Mouse (Mus musculus): ENCODE measurements at regions not wholly inside any gene's neighbourhood (a gene's known extent, or its start where the extent isn't known, plus 50 kb on each side); places are given as distances from the start of the nearest gene placed in this dataset.

DNA sequence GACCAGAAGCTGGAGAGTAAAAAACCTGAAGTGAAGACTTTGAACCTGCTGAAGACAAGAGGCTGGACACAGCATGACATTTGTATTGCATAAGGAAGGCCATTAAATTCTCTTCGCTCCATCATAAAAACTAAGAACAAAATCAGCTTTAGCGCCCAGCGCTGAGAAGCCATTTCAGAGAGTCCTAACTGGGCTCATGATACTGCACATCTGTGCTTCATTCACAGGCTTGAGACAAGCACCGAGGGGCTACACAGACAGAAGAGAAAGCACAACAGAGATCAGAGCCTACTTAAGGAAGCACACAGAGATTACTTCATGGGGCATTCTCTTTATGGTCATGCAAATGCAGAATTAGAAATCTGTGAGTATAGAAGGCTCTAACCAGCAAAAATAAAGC, 338.2 kb upstream of the G2e3 start:
- DNase-seq: no peak

DNA sequence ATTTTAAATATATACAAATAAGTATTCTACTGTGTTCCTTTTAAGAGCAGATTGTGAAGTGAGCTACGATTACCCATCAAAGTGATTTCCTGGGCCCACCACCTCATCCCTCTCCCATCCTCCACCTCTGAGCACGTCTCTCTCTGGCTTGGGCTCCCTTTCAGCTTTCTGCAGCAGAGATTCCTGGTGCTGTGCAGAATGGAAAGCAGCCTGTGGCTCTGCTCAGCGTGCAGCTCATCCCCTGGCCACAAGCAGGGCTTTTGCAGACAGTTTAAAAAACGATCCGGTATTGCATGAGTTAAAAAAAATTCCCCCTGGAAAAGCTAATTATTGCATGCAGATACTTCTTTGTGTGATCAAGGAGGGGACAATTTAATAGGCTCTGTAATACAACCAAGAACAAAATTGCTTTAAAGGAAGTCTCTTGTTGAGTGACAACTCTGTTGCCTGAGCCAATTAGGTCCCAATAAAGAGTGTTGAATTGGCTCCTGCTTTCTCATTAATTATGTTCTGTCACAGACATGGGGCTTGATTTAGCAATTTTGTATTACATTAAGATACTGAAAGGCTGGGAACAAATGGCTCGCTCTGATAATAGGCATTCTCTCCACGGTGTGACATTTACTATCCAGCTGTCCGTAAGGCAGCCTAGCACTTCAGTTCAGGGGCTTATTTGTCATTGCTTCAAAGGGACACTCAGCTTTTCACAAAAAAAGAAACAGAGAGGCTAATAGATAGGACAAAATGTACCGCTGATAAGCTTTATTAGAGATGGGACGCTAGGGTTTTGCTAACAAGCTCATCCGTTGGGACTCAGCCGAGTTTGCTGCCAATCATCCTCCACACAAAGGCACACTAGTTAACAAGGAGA, 345.9 kb upstream of the G2e3 start:
- no peak for DNase-seq

DNA sequence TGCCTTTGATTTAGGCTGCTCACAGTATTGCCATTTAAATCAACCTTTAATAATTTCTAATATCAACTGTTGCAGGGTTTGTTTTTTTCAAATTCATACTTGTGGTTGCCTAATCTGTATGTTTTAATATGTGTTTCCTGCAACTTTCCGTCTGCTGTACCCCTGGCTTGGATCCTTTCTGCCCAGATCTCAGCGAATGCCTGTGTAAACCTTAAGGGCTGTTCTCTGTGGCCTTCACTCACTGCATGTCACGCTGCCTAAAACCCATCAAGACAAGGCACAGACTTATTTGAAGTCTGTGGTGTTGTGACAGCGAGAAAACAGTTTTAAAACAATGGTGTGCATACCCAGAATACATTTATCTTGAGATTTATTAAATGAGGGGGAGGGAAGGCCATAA, 346.8 kb upstream of the G2e3 start:
- DNase-seq: no peak

DNA sequence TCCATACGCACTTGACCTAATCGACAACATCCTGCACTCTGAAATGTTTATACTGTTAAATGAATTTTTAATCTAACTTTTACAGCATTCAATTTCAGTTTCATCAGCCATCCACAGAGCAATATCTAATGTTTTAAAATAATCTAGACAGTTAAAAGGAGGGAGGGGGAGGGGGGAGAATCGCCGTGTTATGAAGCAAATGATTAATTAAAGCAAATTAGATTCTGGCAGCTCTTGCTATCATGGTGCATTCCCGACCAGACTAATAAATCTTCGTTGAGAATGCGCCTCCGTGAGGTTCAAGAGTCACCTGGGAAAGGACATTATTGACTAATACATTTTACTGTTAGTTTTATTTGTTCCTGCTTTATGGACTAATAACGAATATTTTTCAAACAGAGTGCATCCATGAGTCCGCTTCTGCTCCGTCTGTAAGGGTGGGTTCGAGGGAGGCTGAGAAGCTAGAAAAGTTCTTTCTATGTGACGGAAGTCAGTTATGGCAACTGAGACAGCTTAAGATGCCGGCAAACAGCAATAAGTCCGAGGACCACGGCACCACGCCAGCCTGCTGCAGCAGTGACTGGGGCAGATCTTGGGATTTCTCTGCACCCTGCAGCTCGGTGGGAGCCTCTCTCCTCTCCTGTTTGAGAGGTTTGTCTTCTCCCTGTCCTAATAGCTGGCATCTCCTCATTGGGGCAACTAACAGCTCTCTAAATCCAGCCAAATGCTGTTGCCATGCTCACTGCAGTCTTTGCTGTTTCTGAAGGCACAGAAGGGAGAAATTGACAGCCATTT, 347.4 kb upstream of the G2e3 start:
- no peak for DNase-seq

DNA sequence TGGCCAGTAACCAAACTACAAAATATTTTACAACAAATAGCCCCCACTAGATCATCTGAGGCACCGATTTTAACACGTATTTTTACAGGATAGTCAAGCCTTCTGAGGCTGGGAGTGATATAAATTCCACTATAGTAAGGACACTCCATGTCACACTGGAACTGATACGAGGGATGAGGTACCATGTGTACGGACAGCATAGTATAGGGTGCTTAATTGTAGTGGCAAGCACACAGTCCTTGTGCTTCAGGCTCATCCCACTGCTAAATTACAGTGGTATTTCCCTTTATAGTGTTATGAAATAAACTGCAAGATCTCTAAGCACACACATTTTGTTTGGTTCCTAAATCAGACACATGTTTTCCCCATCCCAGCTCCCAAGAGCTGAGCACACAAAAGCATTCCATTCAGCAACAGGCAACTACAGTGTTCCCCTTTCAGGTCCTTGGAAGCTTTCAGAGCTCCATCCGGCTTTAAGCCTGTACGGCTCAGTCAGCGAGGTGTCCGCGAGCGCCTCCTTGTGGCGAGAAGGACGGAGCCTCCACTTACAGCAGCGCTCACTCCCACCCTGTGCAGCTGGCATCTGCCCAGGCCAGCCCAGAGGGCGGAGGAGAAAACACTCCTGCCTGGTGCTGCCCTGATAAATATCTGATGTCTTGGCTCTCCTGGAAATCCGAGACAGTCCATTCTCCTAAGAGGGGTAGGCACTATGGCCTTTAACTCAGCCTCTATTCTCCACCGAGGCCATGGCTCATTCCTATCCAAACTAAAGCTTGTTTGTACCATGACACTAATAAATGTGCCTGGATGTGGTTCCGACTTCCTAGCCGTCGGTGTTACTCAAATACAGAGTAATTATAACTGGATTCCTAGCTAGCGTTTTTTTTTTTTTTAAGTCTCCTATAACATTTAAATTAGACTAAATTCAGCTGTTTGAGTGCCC, 348.3 kb upstream of the G2e3 start:
- DNase-seq: peak in 1 of 2 experiments; percentile 1

DNA sequence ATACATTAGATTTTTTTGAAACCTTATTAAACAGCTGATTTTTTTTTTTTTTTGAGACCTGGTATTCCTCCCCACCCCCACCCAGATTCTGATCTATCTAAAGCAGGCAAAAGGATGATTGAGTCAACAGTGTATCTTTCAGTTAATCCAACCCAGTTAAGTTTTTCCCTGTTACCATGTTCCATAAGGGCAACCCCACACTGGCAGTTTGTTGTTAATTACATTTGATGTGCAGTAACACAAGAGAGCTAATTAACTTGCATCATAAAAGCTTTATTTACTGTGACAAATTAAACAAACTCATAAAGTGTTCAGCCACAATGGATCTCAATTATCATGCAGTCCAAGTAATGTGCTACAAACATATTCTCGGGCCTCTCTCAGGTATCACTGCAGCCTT, 346.8 kb upstream of the Prkd1 start:
- no peak for DNase-seq

DNA sequence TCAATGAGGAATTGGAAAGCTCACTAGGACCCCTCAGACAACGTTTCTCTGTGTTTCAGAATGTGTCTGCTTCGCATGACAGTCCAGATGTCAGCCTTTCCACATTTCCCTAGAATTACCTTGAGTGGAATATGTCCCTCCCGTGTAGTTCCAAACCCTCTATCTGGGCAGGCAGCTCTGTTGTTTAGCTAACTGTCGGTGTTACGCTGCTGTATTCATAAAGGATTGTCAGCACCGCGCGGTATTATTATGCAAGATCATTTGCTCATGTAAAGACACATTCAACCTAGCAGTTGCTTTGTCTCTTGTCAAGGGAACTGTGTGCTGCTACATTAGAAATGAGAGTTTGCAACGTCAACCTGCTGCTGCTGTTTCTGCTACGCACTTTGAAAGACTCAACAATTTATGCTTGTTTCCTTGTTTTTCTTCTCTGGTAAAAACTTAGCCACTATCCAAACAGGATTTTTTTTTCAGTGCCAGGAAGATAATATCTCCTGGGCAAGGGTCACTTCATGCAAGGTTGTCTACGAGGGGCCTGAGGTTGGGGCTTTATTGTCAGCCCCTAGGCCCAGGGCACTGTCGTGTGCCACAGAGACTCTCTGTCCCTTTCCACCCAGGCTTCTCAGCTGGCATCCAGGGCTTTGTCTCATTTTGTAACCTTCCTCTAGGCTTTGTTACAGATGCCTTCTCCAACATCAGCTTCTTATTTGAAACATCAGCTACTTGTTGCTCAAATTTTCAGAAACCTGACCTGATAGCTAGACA, 340.8 kb upstream of the Prkd1 start:
- DNase-seq: no peak

DNA sequence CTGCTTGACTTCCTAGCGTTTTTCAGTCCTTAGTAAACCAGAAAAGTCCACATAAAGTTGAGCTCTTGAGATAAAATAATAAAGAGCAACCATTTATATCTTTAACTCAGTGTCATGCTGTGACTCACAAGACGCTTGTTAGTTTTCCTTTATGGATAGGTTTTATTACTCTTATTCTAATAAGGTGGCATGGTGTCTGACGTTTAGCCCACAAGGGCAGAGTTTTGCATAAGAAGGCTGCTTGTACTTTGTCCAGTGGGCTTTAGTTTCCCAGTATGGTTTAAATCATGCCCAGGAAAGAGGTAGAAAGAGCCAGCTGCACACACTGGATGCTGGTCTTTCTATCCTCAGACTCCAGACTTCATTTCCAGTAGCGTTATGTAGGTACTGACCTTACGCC, 332.4 kb upstream of the Prkd1 start:
- no peak for DNase-seq

DNA sequence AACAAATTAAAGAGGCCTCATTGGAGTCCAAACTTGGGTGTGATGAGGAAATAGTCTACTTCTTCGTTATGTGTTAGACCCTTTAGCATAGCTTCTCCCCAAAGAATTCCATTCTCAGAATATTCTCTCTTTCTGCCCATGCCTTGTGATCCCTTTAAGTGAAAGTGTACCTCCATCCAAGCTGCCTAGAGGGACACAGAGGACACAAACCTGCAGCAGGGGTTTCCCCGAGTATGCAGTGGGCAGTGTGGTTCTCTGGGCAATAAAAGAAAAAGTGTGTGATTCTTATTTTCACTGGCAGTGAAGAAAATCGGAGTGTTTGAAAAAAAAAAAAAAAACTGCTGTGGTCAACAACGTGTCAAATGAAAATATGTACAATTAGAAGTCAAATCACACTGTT, 331.9 kb upstream of the Prkd1 start:
- DNase-seq: no peak

DNA sequence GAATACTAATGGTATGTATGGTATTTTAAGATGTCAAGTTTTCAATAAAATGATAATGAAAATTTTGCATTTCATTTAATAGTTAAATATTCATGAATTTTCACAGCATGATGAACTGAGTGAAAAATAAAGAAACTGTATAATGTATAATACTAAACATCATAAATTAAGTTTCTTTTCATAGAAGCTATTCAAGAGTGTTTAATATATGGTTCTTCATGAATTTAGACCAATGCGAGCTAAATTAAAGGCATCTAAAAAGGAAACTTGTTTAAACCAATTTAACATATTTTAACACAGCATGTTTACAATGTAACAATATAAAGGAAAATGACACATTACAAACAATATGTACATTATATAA, 321.8 kb upstream of the Prkd1 start:
- DNase-seq: no peak

DNA sequence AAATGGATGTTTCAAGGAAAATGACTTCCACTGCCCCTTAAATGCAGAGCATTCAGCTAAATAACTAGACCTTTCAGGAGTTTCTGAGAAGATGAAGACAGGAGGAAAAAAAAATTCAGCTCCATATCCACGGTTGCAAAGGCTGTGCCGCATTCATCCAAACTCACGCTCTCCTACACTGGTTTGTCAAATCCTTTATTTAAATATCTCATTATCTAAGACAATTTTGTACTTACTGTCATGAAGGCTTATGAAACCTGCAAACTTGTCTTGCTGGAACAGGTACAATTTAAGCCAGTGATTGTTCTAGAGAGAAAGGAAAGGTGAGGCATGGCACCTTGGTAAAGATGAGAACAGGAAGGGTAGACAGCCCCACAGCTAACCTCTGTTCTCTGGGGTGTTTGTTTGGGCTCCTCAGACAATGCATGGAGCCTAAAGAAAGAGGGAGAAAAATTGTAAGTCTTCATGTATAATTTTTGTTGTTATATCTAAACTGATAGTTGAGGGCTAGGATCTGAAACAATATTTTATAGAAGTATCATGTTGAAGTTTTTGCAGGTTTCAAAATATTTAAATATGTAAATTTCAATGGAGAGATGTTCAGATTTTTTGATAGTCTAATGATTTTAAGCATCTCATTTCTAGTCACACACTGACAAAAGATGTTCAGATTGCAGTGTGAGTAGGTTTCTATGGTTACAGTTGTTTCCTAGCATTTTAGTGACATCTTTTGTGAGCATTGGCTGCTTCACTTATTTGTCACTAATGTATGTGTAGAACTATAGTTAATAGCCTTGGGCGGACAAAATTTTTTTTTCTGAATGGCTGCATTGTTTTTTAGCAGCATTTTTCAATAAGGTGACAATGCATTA, 321.2 kb upstream of the Prkd1 start:
- no peak for DNase-seq

DNA sequence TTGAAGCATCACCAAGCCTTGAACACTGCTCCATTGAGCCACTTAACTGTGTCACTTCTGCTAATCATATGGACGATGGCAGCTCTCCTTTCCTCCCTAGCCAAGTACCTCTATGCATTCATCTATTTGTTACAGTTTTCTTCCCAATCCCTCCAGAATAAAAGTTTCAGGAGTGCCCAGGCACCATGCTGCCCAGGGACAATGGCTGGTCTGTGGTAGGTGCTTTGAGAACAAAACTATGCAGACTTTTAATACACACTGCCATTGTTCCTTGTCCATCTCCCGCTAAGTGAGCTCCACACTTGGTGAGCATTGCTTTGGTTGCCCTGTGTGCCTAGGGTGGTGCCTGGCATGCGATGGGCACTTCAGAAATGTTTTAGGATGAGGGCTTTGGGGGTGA, 320.5 kb upstream of the Prkd1 start:
- no peak for DNase-seq

DNA sequence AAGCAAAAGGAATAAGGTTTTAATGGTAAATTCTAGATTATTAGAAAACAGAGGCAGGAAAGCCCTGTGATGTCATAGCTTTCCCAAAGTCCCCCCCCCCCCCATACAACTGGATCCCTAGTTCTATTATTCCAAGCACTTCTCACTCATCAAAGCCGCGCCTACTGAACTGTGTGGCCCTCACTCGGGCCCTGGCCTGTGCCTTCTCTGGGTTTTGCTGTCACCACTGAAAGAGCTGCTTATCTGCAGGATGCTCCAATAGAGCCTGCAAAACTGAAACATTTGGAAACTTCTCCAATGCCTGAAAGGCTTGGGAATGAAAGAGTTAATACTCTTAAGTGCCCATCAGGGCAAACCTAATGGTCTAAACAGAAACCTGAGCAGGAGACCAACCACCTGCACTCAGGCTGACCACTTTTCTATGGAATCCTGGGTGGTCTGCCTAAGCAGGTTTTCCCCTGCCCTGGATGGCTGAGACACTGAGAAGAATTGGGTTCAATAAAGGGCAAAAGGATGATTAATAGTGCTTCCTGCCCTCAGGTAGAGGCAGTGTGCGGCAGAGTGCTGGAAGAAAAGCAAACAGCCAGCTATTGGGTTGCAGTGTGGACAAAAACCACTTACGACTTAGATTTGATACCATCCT, 318.4 kb upstream of the Prkd1 start:
- DNase-seq: no peak

DNA sequence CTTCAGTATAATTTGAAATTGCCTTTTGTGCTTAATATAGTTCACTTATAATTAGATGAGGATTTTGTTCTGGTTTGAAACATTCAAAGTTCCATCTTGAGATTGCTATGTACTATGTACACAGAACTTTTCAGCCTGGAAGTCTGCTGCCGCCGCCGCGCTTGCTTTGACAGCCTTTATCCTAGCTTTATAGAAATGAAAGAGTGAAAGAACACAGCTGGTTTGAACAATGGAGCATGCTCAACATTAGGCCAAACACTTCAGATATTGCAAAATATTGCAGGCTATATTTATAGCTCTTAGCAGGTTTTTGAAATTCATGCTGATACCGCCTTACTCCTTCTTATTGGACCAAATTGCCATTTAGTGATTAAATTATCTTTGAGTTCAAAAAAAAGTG, 305.1 kb upstream of the Prkd1 start:
- DNase-seq: no peak

DNA sequence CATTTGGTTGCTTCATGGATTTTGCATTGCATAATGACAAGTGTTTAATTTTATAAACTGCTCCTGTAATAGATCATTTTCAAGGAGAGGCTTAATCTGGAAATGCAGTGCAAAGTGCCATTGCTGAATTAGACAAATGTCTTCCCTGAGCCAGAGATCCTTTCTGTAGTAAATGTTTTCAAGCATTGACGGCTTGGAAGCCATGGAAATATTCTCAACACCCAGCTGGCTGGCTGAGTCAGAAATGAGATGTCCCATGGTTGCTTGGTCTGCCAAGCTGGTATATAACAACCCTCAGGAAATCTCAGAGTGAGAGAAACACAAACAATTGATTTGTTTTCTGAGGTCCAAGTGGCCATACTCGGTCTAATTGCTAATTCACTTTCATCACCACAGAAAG, 298.1 kb upstream of the Prkd1 start:
- DNase-seq: no peak

DNA sequence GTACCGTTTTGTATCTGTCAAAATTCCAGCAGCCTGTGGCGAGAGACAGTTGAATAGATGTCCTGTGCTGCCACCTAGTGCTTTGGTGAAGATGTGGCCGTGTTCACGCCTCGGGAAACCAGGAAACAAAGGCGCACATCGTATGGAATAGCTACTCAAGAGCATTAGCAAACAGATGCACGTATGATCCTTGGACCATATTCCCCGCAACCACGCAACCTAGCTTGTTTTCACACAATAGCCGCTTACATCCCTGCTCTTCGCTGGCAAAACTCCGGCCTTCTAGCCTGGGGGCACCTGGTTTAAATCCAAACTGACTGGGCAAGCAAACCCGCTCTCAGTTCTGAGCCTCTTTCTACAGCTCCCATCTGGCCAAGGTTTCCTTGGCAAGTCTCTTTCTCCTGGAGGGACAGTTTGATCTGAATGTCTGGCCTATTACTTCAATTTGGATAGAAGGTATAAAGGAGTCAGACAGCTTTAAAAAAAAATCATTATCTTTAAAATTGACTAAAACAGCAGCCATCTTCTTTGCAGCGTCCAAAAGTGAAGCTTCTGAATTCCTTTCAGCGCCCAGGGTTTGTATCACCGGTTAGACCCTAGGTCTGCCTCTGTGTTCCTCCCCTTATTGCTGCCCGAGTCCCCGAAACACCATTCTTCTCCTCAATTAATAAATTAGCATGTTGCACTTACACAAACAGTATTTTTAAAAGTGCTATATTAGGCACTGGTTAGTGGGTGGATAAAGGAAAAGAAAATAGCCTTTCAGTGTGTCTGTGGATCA, 295.0 kb upstream of the Prkd1 start:
- no peak for DNase-seq

DNA sequence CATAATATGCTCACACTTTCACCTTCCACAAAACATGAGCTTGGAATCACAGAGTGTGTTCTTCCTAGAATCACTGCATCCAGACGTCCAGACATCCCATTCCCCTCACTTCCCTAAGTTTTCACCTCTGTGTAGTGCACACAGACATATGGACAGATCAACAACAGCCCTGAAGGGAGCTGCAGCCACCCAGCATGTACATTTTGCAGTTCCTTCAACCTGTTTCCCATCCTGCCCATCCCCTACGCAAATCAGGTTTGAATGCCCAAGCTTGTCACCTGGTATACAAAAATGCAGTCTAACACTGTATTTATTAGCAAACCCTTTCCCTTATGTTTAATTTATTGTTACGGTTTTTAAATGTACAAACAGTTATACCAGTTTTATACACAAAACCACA, 294.4 kb upstream of the Prkd1 start:
- DNase-seq: no peak

DNA sequence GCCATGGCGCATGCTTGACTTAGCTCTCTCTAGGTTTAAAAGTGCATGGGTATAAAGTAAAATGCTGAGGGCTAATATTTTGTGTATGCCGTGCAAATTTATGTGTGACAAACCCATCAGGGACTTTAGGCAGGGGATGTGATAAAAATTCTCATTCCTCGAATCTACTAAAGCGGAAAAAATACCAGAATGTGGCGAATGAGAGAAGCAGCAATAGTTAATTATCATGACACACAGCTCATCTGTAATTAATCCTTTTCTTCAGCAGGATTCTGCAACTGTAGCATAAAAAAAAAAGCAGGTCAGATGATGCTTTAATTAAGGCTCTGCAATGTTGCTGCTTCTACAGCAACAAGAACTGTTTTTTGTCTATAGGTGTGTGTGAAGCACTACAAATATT, 286.6 kb upstream of the Prkd1 start:
- no peak for DNase-seq

DNA sequence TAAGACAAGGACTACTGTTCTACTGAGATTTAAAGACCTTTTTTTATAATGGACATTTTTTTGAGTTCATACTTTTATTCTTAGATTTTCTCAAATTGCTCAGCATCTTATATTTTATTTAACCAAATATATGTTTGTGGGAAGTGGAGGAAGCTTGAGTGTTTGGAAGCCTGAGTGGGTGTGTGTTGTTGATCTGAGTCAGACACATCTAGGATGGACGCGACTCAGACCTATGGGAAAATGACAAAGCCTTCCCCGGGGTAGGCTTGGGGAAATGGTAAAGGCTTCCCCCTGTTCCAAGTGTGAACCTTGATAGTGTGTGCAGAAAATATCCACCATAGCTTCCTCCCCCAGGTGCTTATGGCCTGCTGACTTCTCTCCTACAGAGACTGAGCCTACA, 283.6 kb upstream of the Prkd1 start:
- DNase-seq: no peak

DNA sequence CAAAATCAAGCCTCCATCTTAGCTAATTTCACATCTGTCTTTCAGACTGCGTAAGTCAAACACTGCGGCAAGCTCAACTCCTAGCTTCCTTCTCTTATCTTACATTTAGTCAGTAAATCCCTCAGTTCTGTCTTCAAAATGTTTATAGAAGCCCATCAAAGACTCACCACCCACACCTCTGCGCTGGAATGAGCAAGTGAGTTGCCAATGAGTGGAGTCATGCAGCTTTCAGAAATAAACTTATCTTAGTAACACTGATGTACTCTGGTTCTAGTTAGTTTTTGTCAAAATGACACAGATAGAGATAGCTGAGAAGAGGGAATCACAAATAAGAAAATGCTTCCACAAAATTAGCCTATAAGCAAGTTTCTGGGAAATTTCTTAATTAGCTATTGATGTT, 280.7 kb upstream of the Prkd1 start:
- DNase-seq: no peak

All from thymus, postnatal 36 days (tissue).